Mouse (Mus musculus) left cerebral cortex, postnatal 14 days (tissue): Measurements from ENCODE around the gene Mapkapk5. TPM values are rescaled to one million over a fixed set of nuclear protein-coding genes. Genes with fewer than 3 reads are reported as not detected.

Source experiments
- DNase-seq, 2 experiments: peaks; one replicate each; pipeline ENCODE4 v3.0.0; 2021 to 2022; ENCODE audit warnings: low spot score in 2 of 2, mixed read lengths in 1 of 2
- intact Hi-C: fragments of 180-260 bp; cut with DNase I; formaldehyde crosslinking; loops from one replicate; pipeline ENCODE4 v1.15.1; 2025
- long read RNA-seq, 2 experiments: library from polyadenylated mRNA; stranded (forward); transcript quantifications; one replicate each; pipeline ENCODE4 v2.0.0; 2021
- total RNA-seq, 2 experiments: library from RNA; stranded (reverse); gene quantifications; 2 replicates each; pipeline ENCODE4 v1.2.3; 2021

Gene Mapkapk5
- 10 to 100 TPM; 78.9 to 82.4 TPM for total RNA-seq
- long read RNA-seq, experiment 1, transcript Mapkapk5-201 (14 exons, 2,234 nt) = major isoform, 7 of 13 reads
- long read RNA-seq, experiment 1, partial matches to known transcripts = 2 of 13 reads
- long read RNA-seq, experiment 1, other reads (novel, unspliced or antisense) = 1 of 13 reads
- long read RNA-seq, experiment 2, transcript Mapkapk5-201 (14 exons, 2,234 nt) = major isoform, 11 of 18 reads
- long read RNA-seq, experiment 2, partial matches to known transcripts = 1 of 18 reads
- long read RNA-seq, experiment 2, other reads (novel, unspliced or antisense) = 2 of 18 reads

GRCm38 (mm10) chr5:121545793-121546529 is at the start of gene Mapkapk5:
Gene Mapkapk5 (minus strand): TSS chr5:121545905.
- DNase-seq = peak; percentile 98
- intact Hi-C loops = loop anchor here (5.0 kb wide), 1 partner anchor 56 kb away; no protein-coding TSS in a partner anchor

- no peak for DNase-seq
- intact Hi-C loops = no loop called here
These were observed 49.1 kb upstream of the Mapkapk5 start for GRCm38 (mm10) chr5:121594714-121595313.

DNA sequence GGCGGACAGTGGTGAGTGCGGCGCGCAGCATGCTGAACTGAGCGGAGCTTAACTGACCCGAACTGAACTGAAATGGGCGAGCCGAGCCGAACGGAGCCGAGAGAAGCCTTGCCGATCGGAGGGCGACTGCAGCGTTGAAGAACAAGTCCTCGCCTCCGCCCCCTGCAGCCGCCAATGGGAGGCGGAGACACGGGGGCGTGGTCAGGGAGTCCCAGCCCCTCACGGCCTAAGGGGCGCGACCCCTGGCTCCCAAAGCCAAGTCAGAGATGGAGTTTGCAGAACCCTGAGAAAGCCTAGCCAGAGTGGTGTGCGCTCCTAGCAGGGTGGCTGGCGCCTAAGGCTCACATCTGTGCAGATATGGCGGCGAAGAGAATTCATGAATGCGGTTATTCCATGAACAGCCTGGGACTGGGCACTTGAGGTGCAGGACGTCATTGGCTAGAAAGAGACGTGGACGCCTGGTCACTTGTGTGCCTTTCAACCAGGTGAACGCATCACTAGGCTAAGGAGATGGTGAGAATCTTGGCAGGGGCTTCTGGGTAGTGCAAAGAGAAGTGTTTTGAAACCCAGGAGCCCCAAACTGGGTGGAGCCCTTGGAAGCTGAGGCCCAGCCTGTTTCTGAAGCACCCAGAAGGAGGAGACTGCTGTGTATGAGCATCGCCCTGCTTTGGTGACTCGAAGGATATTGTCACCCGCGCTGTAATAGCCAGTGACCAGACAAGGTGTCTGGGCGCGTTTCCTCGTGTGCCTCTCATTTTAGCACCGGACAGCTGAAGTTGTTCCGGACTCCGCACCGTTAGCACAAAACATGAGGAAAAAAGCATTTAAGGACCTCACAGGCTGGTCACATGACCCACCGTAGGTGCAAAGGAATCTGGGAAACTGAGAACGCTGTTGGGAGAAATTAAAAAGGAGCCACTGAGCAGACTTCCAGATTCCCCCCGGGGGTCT is 48.0 kb upstream of the Mapkapk5 start, which contains the start of gene Aldh2:
TSS of gene Aldh2 (minus strand) at position 374 of the 951 bp plus-strand sequence.
- intact Hi-C loops = no loop called here
- DNase-seq = peak; percentile 74 to 76

DNA sequence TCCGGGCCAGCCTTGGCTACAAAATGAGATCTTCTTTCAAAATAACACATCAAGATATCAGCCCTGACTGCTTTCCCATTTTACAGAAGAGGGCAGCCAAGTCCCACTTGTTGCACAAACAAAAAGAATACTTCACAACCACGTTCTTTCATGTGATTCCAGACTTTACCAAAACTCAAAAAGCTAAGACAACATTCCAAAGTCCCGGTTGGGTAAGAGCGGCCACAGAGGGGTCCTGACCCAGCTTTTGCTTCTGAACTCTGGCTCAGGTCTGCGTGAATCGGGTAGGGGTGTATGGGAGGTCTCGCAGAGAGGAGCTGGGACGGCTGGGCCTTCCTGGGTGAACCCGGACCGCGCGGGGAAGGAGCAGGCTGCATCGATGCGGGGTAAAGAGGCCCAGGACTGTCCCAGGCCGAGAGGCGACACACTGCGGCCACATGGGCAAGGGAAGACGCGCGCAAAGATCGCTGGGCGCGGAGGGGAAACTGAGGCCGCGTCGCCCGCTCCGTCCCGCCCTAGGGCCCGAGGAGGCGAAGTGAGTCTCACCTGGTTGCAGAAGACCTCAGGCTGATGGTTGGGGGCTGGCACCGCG is 47.2 kb upstream of the Mapkapk5 start:
- DNase-seq = no peak
- intact Hi-C loops = no loop called here

DNA sequence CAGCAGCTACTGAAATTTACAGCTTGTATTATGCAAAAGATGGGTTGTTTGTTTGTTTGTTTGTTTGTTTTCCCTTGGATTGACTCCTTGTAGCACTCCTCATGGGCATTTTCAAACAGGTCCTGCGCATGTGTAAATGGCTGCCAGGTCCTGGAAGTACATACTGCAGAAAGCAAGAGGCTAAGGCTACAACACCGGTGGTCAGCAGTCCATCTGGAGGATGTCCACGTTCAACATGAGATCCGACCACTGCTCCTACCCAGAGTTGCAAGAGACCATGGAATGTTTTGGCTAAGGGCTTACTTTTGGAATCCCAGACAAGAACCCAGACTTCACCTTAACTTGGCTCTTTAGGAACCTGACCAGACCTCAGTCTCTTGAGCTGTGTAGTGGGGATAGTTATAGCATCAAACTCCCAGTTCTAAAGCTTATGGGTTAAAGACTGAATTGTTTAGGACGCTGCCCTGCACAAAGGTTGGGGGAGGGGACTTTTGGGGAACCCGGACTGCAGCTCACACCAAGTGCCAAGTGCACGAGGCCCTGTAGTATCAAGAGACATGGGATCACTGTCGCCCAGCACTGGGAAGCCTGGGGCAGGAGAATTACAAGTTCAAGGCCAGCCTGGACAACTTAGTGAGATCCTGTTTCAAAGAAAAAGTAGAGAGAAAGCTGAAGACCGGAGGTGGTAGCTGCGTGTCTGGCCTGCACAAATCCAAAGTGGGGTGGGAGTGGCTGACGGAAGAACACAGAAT is 46.5 kb upstream of the Mapkapk5 start:
- intact Hi-C loops = no loop called here
- DNase-seq = no peak

DNA sequence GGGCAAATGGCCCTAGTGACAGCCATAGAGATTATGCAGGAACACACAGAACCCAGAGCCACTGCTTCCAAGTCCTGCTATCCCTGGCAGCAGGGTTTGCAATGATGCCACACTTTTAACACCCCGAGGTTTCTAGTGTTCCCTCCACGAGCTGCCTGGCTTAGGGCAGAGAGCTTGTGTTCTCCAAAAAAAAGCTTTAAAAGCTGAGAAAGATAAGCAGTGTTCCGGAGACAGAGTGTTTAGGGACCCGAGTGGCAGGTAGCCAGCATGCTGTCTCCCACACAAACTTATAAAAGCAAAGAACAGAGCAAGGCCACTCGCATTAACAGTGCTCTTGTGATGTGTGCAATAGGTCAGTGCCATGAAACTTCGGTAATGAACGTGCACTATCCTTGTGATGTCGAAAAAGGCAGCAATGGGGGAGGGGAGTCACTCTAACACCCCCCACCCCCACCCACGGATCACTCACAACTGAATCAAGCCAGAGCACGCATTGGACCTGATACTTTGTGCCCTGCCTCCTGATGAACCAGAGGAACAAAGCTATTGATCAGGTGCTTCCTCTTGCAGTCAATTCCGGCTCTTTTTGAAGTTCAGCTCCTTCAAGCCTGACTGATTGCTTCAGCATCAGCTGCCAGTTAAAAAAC is 45.8 kb upstream of the Mapkapk5 start:
- intact Hi-C loops = no loop called here
- DNase-seq = no peak

GRCm38 (mm10) chr5:121589928-121590327 is 44.2 kb upstream of the Mapkapk5 start:
- intact Hi-C loops = no loop called here
- no peak for DNase-seq

DNA sequence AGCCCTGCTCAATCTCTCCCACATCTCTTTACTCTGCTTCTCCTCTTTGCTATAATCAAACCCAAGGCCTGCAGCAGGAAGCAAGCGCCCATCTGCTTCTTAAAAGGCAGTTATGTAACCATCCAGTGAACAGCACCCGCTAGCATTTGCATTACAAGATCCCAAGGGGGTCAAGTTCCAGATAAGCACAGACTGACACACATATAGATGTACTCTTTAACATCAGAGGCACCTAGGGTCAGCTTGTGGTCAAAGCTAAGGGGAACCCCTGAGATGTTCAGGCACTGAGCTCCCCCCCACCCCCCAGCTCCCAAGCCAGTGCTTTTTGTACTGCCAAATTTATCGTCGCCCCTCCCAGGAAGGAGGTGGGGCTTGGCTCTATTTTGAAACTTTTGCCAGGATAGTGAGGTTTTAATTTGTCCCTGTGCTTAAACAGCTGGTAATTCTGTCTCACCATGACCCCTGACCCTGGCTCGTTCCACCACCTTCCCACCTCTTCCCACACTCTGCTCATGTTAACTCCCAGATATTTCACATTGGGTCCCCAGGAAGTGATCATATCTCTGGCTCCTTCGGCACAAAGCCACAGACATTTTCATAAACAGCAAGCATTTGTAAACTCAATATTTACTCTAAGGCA is 40.8 kb upstream of the Mapkapk5 start:
- peak; percentile 49 to 74 for DNase-seq
- intact Hi-C loops = no loop called here

DNA sequence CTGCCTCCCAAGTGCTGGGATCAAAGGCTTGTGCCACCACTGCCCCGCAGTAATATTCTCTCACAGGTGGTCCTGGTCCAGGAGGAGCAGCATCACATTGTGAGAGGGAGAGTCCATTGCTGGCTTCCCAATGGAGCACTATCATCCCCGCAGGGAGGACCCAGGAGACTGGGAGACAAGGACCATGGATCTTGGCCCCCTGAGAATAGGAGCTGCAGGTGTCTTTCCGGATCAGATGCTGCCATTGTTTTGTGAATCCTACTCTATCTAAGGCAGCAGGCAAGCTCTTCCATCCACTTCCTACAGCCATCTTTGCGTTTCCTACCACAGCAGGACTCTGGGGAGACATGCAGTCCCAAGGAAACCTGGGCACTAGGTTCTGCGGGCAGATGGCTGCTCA is 40.0 kb upstream of the Mapkapk5 start:
- intact Hi-C loops = no loop called here
- DNase-seq = peak in 1 of 2 experiments; percentile 46

DNA sequence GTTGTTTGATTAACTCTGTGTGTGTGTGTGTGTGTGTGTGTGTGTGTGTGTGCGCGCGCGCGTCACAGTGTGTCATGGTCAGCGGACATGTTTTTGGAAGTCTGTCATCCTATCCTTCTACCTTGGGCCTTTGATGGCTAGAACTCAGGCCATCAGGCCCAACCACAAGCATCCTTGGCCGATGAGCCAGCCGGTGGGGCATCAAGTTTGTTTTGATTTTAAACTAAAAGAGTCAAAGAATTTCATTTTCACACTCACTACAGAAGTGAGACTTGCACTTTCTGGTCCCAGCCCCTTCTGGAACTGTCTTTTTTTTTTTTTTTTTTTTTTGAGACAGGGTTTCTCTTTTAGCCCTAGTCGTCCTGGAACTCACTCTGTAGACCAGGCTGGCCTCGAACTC is 39.3 kb upstream of the Mapkapk5 start:
- DNase-seq = no peak

DNA sequence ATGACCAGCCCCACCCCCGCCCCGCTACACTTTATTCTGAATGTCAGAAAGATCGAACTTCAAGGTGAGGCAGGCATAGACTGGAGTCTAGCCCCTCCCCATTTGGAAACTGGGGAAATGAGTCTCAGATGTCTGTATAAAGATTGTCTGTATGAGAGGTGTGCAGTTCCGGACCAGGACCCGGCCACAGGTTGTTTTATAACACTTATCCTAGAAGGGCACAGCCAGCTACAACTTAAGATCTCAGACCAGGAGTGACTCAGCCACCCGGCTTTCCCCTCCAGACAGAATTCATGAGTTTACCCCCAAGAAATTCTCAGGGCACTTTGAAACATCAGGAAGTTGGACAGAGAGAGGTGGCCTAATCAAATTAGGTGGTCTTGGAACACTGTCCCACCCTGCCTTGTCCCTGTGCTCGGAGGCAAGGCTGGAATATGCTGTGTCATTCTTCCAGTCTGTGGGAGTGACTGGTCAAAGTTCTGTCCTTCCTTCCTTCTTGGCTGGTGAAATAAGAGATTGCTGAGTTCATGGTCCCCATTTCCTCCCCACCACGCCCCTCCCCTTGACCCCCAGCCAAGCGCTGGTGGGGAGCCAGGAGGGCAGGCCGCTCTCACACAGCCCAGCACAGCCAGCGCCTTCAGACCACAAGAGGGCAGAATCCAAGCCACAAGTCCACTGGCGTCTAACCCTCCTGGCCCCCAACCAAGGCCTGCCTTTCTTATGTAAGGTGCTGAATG is 38.2 kb upstream of the Mapkapk5 start:
- intact Hi-C loops = no loop called here
- peak; percentile 73 to 77 for DNase-seq

More for the DNA sequence above, 39.3 kb upstream of the Mapkapk5 start:
- intact Hi-C loops = no loop called here

- intact Hi-C loops = no loop called here
- no peak for DNase-seq
These were observed 36.2 kb upstream of the Mapkapk5 start for GRCm38 (mm10) chr5:121581945-121582344.

GRCm38 (mm10) chr5:121576927-121577488 is 31.3 kb upstream of the Mapkapk5 start:
- intact Hi-C loops = no loop called here
- DNase-seq = no peak

GRCm38 (mm10) chr5:121575867-121576266 is 30.2 kb upstream of the Mapkapk5 start:
- intact Hi-C loops = no loop called here
- DNase-seq = no peak

DNA sequence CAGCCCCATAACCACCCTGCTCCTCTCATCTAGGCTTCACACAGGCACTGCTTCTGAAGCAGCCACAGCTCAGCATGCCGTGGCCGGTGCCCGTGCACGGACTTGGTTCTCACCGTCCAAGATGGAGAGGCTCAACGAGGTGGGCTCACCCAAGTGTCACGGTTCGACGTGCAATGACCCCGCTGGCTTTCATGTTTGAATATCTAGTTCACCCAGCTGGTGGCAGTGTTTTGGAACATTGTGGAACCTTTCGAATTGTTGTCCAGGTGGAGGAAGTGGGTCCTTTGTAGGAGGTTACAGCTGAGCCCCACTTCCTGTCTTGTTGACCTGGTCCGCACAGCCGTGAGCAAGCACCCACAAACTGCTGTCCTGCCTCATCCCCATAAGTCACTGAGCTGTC is 28.4 kb upstream of the Mapkapk5 start:
- intact Hi-C loops = no loop called here
- no peak for DNase-seq

DNA sequence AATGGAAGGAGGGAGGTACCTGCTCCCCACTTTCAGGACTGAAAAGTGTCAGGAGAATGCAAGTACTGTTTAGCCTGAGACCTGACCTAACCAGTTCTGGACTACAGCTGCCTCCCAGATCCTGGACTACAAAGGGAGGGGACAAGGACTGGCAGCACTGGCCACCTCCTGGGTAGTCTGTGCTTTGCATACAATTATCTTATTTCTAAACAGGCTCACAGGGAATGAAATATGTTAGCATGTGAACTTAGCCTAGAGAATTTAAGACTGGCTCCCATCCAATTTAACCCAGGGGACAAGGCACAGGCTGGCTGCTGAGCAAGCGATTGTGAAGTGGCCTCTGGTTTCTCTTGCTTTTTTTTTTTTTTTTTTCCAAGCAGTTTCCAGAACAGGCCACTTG is 25.1 kb upstream of the Mapkapk5 start:
- intact Hi-C loops = no loop called here
- no peak for DNase-seq
